25 mouse cellular contexts compared by ENCODE assay signal in genomic region chr1:42916719-42917118, GRCm38 (mm10). TPM values are rescaled to one million over a fixed set of nuclear protein-coding genes. Genes with fewer than 3 reads are reported as not detected.
"Had no signal": no experiment of that assay in that cellular context is flagged by ENCODE, and none has a peak within 500 bp of the region (broad histone marks: within the 10 kb centered on the region; RNA-seq: fewer than 3 reads in every experiment).

No protein-coding gene starts in this region.

- H3K9ac ChIP-seq: heart, embryonic 12.5 days; hindbrain, embryonic 13.5 days; hindbrain, embryonic 15.5 days; intestine, embryonic 15.5 days; limb, embryonic 13.5 days; limb, embryonic 15.5 days; liver, embryonic 12.5 days had no signal

- ATAC-seq: inflammation-experienced regulatory T-cells, adult 6 months; intestine, embryonic 15.5 days; intestine, postnatal 0 days; liver, embryonic 12.5 days had no signal

- H3K27ac ChIP-seq: heart, embryonic 10.5 days; hindbrain, embryonic 13.5 days; hindbrain, embryonic 15.5 days; intestine, embryonic 15.5 days; layer of hippocampus, adult 2 months; left cerebral cortex, adult 2 months; limb, embryonic 13.5 days; limb, embryonic 15.5 days; liver, embryonic 12.5 days had no signal

- H3K36me3 ChIP-seq: heart, embryonic 10.5 days; heart, embryonic 12.5 days; hindbrain, embryonic 13.5 days; hindbrain, embryonic 15.5 days; intestine, embryonic 15.5 days; limb, embryonic 13.5 days; limb, embryonic 15.5 days; liver, embryonic 12.5 days had no signal

- H3K4me2 ChIP-seq: heart, embryonic 12.5 days; hindbrain, embryonic 13.5 days; hindbrain, embryonic 15.5 days; intestine, embryonic 15.5 days; limb, embryonic 13.5 days; limb, embryonic 15.5 days; liver, embryonic 12.5 days had no signal

- H3K27me3 ChIP-seq: heart, embryonic 12.5 days; hindbrain, embryonic 13.5 days; hindbrain, embryonic 15.5 days; intestine, embryonic 15.5 days; limb, embryonic 13.5 days; limb, embryonic 15.5 days; liver, embryonic 12.5 days had no signal

- H3K4me3 ChIP-seq: heart, embryonic 10.5 days; heart, embryonic 12.5 days; hindbrain, embryonic 13.5 days; hindbrain, embryonic 15.5 days; intestine, embryonic 15.5 days; layer of hippocampus, adult 2 months; left cerebral cortex, adult 2 months; limb, embryonic 13.5 days; limb, embryonic 15.5 days; liver, embryonic 12.5 days had no signal

- H3K4me1 ChIP-seq: hindbrain, embryonic 13.5 days; hindbrain, embryonic 15.5 days; intestine, embryonic 15.5 days; liver, embryonic 12.5 days had no signal

- DNase-seq: gastrocnemius, postnatal 14 days; gastrocnemius, postnatal 36 days; heart, adult 18-20 months; heart, postnatal 10 days; heart, postnatal 4 days; kidney, adult 18-20 months; kidney, adult 8-10 months; kidney, postnatal 10 days; kidney, postnatal 25 days; kidney, postnatal 4 days had no signal

- H3K9me3 ChIP-seq: heart, embryonic 10.5 days; heart, embryonic 12.5 days; hindbrain, embryonic 13.5 days; intestine, embryonic 15.5 days; limb, embryonic 13.5 days; limb, embryonic 15.5 days; liver, embryonic 12.5 days had no signal

RNA-seq across cellular contexts. Expression of gene Gpr45, which starts 36.0 kb away (rescaled TPM):
- total RNA-seq: gastrocnemius, adult 18-20 months; gastrocnemius, adult 8-10 months; heart, adult 18-20 months; liver, adult 2 months had no signal
- polyA plus RNA-seq: liver, adult 2 months had no signal
